Mouse (Mus musculus) midbrain, embryonic 11.5 days (tissue): ENCODE data around the gene Bud31. TPM values are rescaled to one million over a fixed set of nuclear protein-coding genes. Genes with fewer than 3 reads are reported as not detected.

ENCODE experiments used
- ATAC-seq: fragments of 200-750 bp; cut with Nextera tagmentation; 2 replicates; pipeline ENCODE4 v1.8.0; 2017; ENCODE audit warnings: moderate TSS enrichment, moderate library complexity; ENCODE audit not compliant: low FRiP score
- DNase-seq: peaks from one replicate; pipeline ENCODE4 v3.0.0; 2015; ENCODE audit warnings: low spot score; ENCODE audit errors: missing footprints
- H3K27ac ChIP-seq: fragments of 300-500 bp; sonication (generic); 2 replicates; pipeline ENCODE4 v1.5.1; 2014; ENCODE audit warnings: low read depth, low read length
- H3K27me3 ChIP-seq: fragments of 300-500 bp; sonication (generic); 2 replicates; pipeline ENCODE4 v1.6.1; 2014; ENCODE audit warnings: mild to moderate bottlenecking, low read length, moderate library complexity, mixed read lengths; ENCODE audit not compliant: control insufficient read depth, insufficient read depth
- H3K36me3 ChIP-seq: fragments of 300-500 bp; sonication (generic); 2 replicates; pipeline ENCODE4 v1.6.1; 2014; ENCODE audit warnings: mild to moderate bottlenecking, low read length, moderate library complexity, mixed read lengths; ENCODE audit not compliant: control insufficient read depth, insufficient read depth
- H3K4me1 ChIP-seq: fragments of 300-500 bp; sonication (generic); 2 replicates; pipeline ENCODE4 v1.6.1; 2014; ENCODE audit warnings: low read length; ENCODE audit not compliant: control insufficient read depth, insufficient read depth
- H3K4me2 ChIP-seq: fragments of 300-500 bp; sonication (generic); 2 replicates; pipeline ENCODE4 v1.6.1; 2014; ENCODE audit warnings: mild to moderate bottlenecking, moderate library complexity
- H3K4me3 ChIP-seq: fragments of 300-500 bp; sonication (generic); 2 replicates; pipeline ENCODE4 v1.5.1; 2014; ENCODE audit warnings: low read depth, low read length
- H3K9ac ChIP-seq: fragments of 300-500 bp; sonication (generic); 2 replicates; pipeline ENCODE4 v1.6.1; 2014; ENCODE audit warnings: low read length
- H3K9me3 ChIP-seq: fragments of 300-500 bp; sonication (generic); 2 replicates; pipeline ENCODE4 v1.6.1; 2016; ENCODE audit warnings: low read length; ENCODE audit not compliant: control insufficient read depth
- WGBS: fragments of 180-500 bp; shearing (Covaris S2); extraction: QIAGEN DNeasy Blood & Tissue Kit; methylation state at CpG from one replicate; pipeline ENCODE4 v1.1.7; 2014; 5-methylcytosine and 5-hydroxymethylcytosine counted together
- polyA plus RNA-seq: library from polyadenylated mRNA; unstranded; fragments of >200 nt; fragmentation: Nextera tagmentation; extraction: Ambion mirVana; gene quantifications from 2 replicates; pipeline ENCODE4 v1.2.1, GENCODE M21; 2014

Gene Bud31
- polyA plus RNA-seq, 1 experiment from 2014 or later = 276 TPM

GRCm38 (mm10) chr5:145112566-145112965, 27.6 kb upstream of the Bud31 start:
- DNase-seq = no peak
- H3K27ac ChIP-seq = no peak overlapping the region
- no peaks in the 10 kb centered on the region for H3K4me1 ChIP-seq
- no peak overlapping the region for H3K4me3 ChIP-seq
- peaks cover 12% of the 10 kb centered on the region for H3K27me3 ChIP-seq
- H3K9ac ChIP-seq = no peak overlapping the region
- H3K4me2 ChIP-seq = no peak overlapping the region
- ATAC-seq = no peak
- 83% methylated on average over 8 of the region's 8 CpGs for WGBS
- no peaks in the 10 kb centered on the region for H3K9me3 ChIP-seq
- H3K36me3 ChIP-seq = peaks cover 11% of the 10 kb centered on the region

- no peak overlapping the region for H3K4me2 ChIP-seq
- no peak overlapping the region for H3K9ac ChIP-seq
- H3K27me3 ChIP-seq = peaks cover 12% of the 10 kb centered on the region
- H3K4me3 ChIP-seq = no peak overlapping the region
- H3K36me3 ChIP-seq = peaks cover 11% of the 10 kb centered on the region
- no peaks in the 10 kb centered on the region for H3K4me1 ChIP-seq
- DNase-seq (no peak), ATAC-seq (no peak)
- H3K27ac ChIP-seq = no peak overlapping the region
- 54% methylated on average over 2 of the region's 2 CpGs for WGBS
- H3K9me3 ChIP-seq = no peaks in the 10 kb centered on the region
Observed at GRCm38 (mm10) chr5:145113416-145113815, 26.7 kb upstream of the Bud31 start.

- Histone ChIP-seq H3K4me3 (peak within 1 kb of the TSS; percentile 50), H3K9ac (peak within 1 kb of the TSS; percentile 56), H3K27me3 (peaks cover 12% of the 10 kb centered on the region), H3K27ac (no peak within 1 kb of the TSS), H3K9me3 (no peaks in the 10 kb centered on the region), H3K36me3 (peaks cover 7% of the 10 kb centered on the region; the same call in 1 of the 2 replicates), H3K4me1 (no peaks in the 10 kb centered on the region), H3K4me2 (peak within 1 kb of the TSS; percentile 59)
- peak; percentile 91 for DNase-seq
- ATAC-seq = peak; percentile 79
- 2% methylated on average over 37 of the region's 53 CpGs for WGBS
Observed at GRCm38 (mm10) chr5:145114071-145114605, 26.0 kb upstream of the Bud31 start, which contains the start of gene Arpc1b. Gene Arpc1b (plus strand): TSS chr5:145114215.

GRCm38 (mm10) chr5:145114606-145115473, 25.3 kb upstream of the Bud31 start:
- H3K27me3 ChIP-seq = peaks cover 12% of the 10 kb centered on the region
- 0 out of 2 replicates have a peak, but pooled peaks cover 2% of the 10 kb centered on the region for H3K36me3 ChIP-seq
- H3K4me2 ChIP-seq = peak overlapping the region; percentile 59
- H3K27ac ChIP-seq = no peak overlapping the region
- 18% methylated on average over 40 of the region's 40 CpGs for WGBS
- H3K9ac ChIP-seq = peak overlapping the region; percentile 56
- H3K4me1 ChIP-seq = no peaks in the 10 kb centered on the region
- H3K9me3 ChIP-seq = no peaks in the 10 kb centered on the region
- peak overlapping the region; percentile 50 for H3K4me3 ChIP-seq
- ATAC-seq (peak; percentile 22), DNase-seq (peak; percentile 90)

GRCm38 (mm10) chr5:145115736-145116135, 24.4 kb upstream of the Bud31 start:
- DNase-seq = peak; percentile 70
- no peak for ATAC-seq
- H3K4me3 ChIP-seq = no peak overlapping the region
- H3K4me2 ChIP-seq = no peak overlapping the region
- H3K9ac ChIP-seq = no peak overlapping the region
- H3K9me3 ChIP-seq = no peaks in the 10 kb centered on the region
- H3K36me3 ChIP-seq = no peaks in the 10 kb centered on the region
- WGBS = 91% methylated on average over 5 of the region's 5 CpGs
- no peaks in the 10 kb centered on the region for H3K4me1 ChIP-seq
- H3K27ac ChIP-seq = no peak overlapping the region
- peaks cover 12% of the 10 kb centered on the region for H3K27me3 ChIP-seq

- DNase-seq = peak; percentile 80
- Histone ChIP-seq H3K9me3 (no peaks in the 10 kb centered on the region), H3K27me3 (peaks cover 12% of the 10 kb centered on the region), H3K27ac (no peak overlapping the region), H3K4me1 (no peaks in the 10 kb centered on the region), H3K36me3 (no peaks in the 10 kb centered on the region), H3K9ac (no peak overlapping the region), H3K4me2 (no peak overlapping the region), H3K4me3 (no peak overlapping the region)
- WGBS = 67% methylated on average over 4 of the region's 4 CpGs
- no peak for ATAC-seq
Observed at GRCm38 (mm10) chr5:145116316-145116715, 23.8 kb upstream of the Bud31 start.

- H3K4me1 ChIP-seq = no peaks in the 10 kb centered on the region
- DNase-seq (peak; percentile 90), ATAC-seq (no peak; the same call in 1 of the 2 replicates)
- H3K4me2 ChIP-seq = no peak overlapping the region
- no peak overlapping the region for H3K4me3 ChIP-seq
- WGBS = 40% methylated on average over 10 of the region's 10 CpGs
- H3K27me3 ChIP-seq = peaks cover 12% of the 10 kb centered on the region
- H3K27ac ChIP-seq = no peak overlapping the region
- no peak overlapping the region for H3K9ac ChIP-seq
- no peaks in the 10 kb centered on the region for H3K36me3 ChIP-seq
- no peaks in the 10 kb centered on the region for H3K9me3 ChIP-seq
Observed at GRCm38 (mm10) chr5:145116916-145117315, 23.2 kb upstream of the Bud31 start.

- WGBS = 70% methylated on average over 6 of the region's 6 CpGs
- Histone ChIP-seq H3K27me3 (peaks cover 12% of the 10 kb centered on the region), H3K27ac (no peak overlapping the region), H3K4me2 (no peak overlapping the region), H3K4me1 (no peaks in the 10 kb centered on the region), H3K9ac (no peak overlapping the region), H3K4me3 (no peak overlapping the region), H3K36me3 (no peaks in the 10 kb centered on the region), H3K9me3 (no peaks in the 10 kb centered on the region)
- ATAC-seq = no peak
- no peak for DNase-seq
Observed at GRCm38 (mm10) chr5:145118005-145118404, 22.2 kb upstream of the Bud31 start.

- no peaks in the 10 kb centered on the region for H3K4me1 ChIP-seq
- no peak overlapping the region for H3K27ac ChIP-seq
- no peaks in the 10 kb centered on the region for H3K9me3 ChIP-seq
- WGBS = 88% methylated on average over 5 of the region's 5 CpGs
- ATAC-seq = no peak
- no peak overlapping the region for H3K4me2 ChIP-seq
- DNase-seq = no peak
- H3K36me3 ChIP-seq = no peaks in the 10 kb centered on the region
- peaks cover 12% of the 10 kb centered on the region for H3K27me3 ChIP-seq
- H3K9ac ChIP-seq = no peak overlapping the region
- no peak overlapping the region for H3K4me3 ChIP-seq
Observed at GRCm38 (mm10) chr5:145118461-145118860, 21.7 kb upstream of the Bud31 start.
